Mouse (Mus musculus): ENCODE data around the gene Foxred2. TPM values are rescaled to one million over a fixed set of nuclear protein-coding genes. Genes with fewer than 3 reads are reported as not detected.

Foxred2 gene
- total and polyA plus RNA-seq, 3 experiments: 9.9 to 12.2 TPM; not detected in 1

DNA sequence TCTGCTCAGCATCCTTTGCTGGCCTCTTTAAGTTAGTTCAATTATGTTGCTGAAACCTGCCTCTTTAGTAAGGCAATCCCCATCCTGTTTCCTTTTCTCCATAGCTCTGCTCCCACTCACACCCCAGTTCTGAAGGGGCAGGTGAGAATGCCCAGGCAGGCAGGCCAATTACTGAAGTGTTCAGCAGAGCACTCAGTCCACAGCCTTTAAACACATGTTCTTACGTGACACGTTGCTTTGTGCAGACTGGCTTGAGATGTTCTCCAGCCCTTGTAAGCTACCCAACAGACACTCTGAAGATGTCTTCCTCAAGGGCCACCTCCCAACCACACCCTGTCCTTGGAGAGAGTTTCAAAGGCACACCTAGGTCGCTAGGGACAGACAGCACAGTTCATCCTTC, 1.5 kb upstream of the Foxred2 start:
- H3K9me3 ChIP-seq (replicated peaks; ENCODE audit: insufficient read depth, low read length): no peaks in the 10 kb centered on the region
- no peak overlapping the region for H3K9ac ChIP-seq (ENCODE audit: control insufficient read depth, low read depth, low read length, poor library complexity, severe bottlenecking)
- H3K27me3 ChIP-seq (ENCODE audit: control insufficient read depth in 1 of 2, insufficient read depth in 2 of 2, low read length in 2 of 2): no peaks in the 10 kb centered on the region
- no peak overlapping the region for H3K27ac ChIP-seq (ENCODE audit: control insufficient read depth, low read depth, low read length)
- no peak overlapping the region for H3K4me3 ChIP-seq (ENCODE audit: control insufficient read depth in 1 of 2, insufficient read depth in 1 of 2, low read depth in 2 of 2, low read length in 2 of 2)
- no peak for TF ChIP-seq MYC (IDR thresholded peaks at IDR 0.05; ENCODE audit: low read depth, low read length)
- no peak for TF ChIP-seq GABPA (IDR thresholded peaks at IDR 0.05; ENCODE audit: low read depth, low read length)
- TF ChIP-seq ZMIZ1 (IDR thresholded peaks at IDR 0.05; ENCODE audit: low read depth, low read length): peak; percentile 49; the same call in 1 of the 2 replicates
- TF ChIP-seq POLR2AphosphoS2 (IDR thresholded peaks at IDR 0.05; ENCODE audit: low read length): peak; percentile 90
- no peak for TF ChIP-seq MXI1 (IDR thresholded peaks at IDR 0.05; ENCODE audit: low read depth, low read length)
- TF ChIP-seq BHLHE40 (IDR thresholded peaks at IDR 0.05; ENCODE audit: borderline replicate concordance, low read depth, low read length): no peak
- TF ChIP-seq SMC3 (IDR thresholded peaks at IDR 0.05; ENCODE audit: low read depth, low read length): 0 out of 2 replicates have a peak, but pooled peaks have one; percentile 8
- peak in 1 of 2 experiments; percentile 64; a peak in 2 of 4 replicates for TF ChIP-seq POLR2A (IDR thresholded peaks at IDR 0.05; ENCODE audit: control insufficient read depth in 1 of 2, insufficient read depth in 1 of 2, low read depth in 1 of 2, low read length in 2 of 2, poor library complexity in 1 of 2)
- TF ChIP-seq NRF1 (IDR thresholded peaks at IDR 0.05; ENCODE audit: insufficient read depth, low read depth, low read length, poor library complexity, severe bottlenecking): no peak
- TF ChIP-seq RAD21 (IDR thresholded peaks at IDR 0.05; ENCODE audit: low read depth, low read length): no peak
- no peak for TF ChIP-seq USF1 (IDR thresholded peaks at IDR 0.05; ENCODE audit: low read depth, low read length)
- no peak; the same call in 1 of the 2 replicates for TF ChIP-seq NELFE (IDR thresholded peaks at IDR 0.05; ENCODE audit: low read depth, low read length)
- peak; percentile 36; the same call in 1 of the 2 replicates for TF ChIP-seq RCOR1 (IDR thresholded peaks at IDR 0.05; ENCODE audit: low read depth, low read length)
- TF ChIP-seq ZKSCAN1 (IDR thresholded peaks at IDR 0.05; ENCODE audit: low read depth, low read length): no peak
- no peak for TF ChIP-seq ZC3H11A (IDR thresholded peaks at IDR 0.05; ENCODE audit: low read depth, low read length)
- TF ChIP-seq TAL1 (IDR thresholded peaks at IDR 0.05; ENCODE audit: low read length): no peak
- TF ChIP-seq POLR2AphosphoS5 (IDR thresholded peaks at IDR 0.05; ENCODE audit: borderline replicate concordance, low read depth, low read length): no peak; the same call in 1 of the 2 replicates
- no peak for TF ChIP-seq GATA1 (IDR thresholded peaks at IDR 0.05; ENCODE audit: low read depth, low read length)
- TF ChIP-seq CHD1 (IDR thresholded peaks at IDR 0.05; ENCODE audit: low read depth, low read length): no peak
- no peak for TF ChIP-seq MEF2A (IDR thresholded peaks at IDR 0.05; ENCODE audit: extremely low read depth, insufficient replicate concordance, low read depth, low read length, poor library complexity, severe bottlenecking)
- TF ChIP-seq MYB (IDR thresholded peaks at IDR 0.05; ENCODE audit: low read depth, low read length): no peak
- TF ChIP-seq ELF1 (IDR thresholded peaks at IDR 0.05; ENCODE audit: low read depth, low read length): no peak
- TF ChIP-seq HCFC1 (IDR thresholded peaks at IDR 0.05; ENCODE audit: low read depth, low read length): no peak
- TF ChIP-seq ZNF384 (IDR thresholded peaks at IDR 0.05; ENCODE audit: low read depth, low read length): no peak
- H3K36me3 ChIP-seq (ENCODE audit: control insufficient read depth in 1 of 2, insufficient read depth in 2 of 2, low read length in 2 of 2): peaks cover 6 to 8% of the 10 kb centered on the region in 2 experiments
- H3K79me2 ChIP-seq (ENCODE audit: control insufficient read depth, insufficient read depth, low read length, poor library complexity): no peaks in the 10 kb centered on the region; the same call in none of the 2 replicates
- H3K4me1 ChIP-seq (ENCODE audit: control insufficient read depth in 1 of 2, insufficient read depth in 2 of 2, low read length in 2 of 2): peaks cover 4 to 16% of the 10 kb centered on the region in 2 experiments; a peak in 3 of 4 replicates
- DNase-seq (ENCODE audit: low read depth, low spot score): peak; percentile 60
